9 mouse cellular contexts compared by ENCODE assay signal in the genomic region with DNA sequence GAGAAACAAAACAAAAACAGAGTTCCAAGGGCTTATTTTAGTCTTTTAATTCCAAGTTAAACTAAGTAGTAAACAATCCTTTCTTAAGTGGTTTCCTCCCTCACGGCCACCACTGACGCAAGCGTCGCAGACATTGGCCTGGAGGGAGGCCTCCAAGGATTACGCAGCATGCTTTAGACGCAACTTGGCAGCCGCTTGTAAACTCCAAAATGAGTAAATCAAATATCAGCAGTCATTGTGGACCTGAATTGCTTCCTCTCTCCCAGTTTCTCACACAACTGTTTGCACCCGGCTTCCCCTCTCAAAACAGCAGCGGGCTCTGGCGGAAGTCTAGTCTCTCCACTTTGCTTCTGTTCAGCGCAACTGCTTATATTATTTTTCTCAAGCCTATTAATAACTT.
DNase-seq lines count a peak whose midpoint lies in the region; ATAC-seq lines count a peak whose summit lies in the region.
"Had no signal": no experiment of that assay in that cellular context is flagged by ENCODE, and none has a peak within 500 bp of the region (broad histone marks: within the 10 kb centered on the region; RNA-seq: fewer than 3 reads in every experiment).

No protein-coding gene starts in this region.

- no peak overlapping the region for H3K4me2 ChIP-seq in forebrain, embryonic 14.5 days (ENCODE audit: low read length)
- H3K4me2 ChIP-seq in forebrain, embryonic 12.5 days = no peak overlapping the region
- no peak overlapping the region for H3K4me2 ChIP-seq in midbrain, embryonic 15.5 days
- H3K4me2 ChIP-seq: limb, embryonic 12.5 days had no signal

- H3K36me3 ChIP-seq in forebrain, embryonic 14.5 days (ENCODE audit: control insufficient read depth, insufficient read depth, low read length) = no peaks in the 10 kb centered on the region
- H3K36me3 ChIP-seq in forebrain, embryonic 12.5 days (replicated peaks) = no peaks in the 10 kb centered on the region
- H3K36me3 ChIP-seq in midbrain, embryonic 15.5 days (replicated peaks) = no peaks in the 10 kb centered on the region
- H3K36me3 ChIP-seq: limb, embryonic 12.5 days had no signal

- H3K4me1 ChIP-seq in forebrain, embryonic 14.5 days (ENCODE audit: control insufficient read depth, insufficient read depth, low read length) = no peaks in the 10 kb centered on the region
- no peaks in the 10 kb centered on the region for H3K4me1 ChIP-seq in forebrain, embryonic 12.5 days
- H3K4me1 ChIP-seq in midbrain, embryonic 15.5 days = no peaks in the 10 kb centered on the region
- H3K4me1 ChIP-seq: limb, embryonic 12.5 days had no signal

- no peaks in the 10 kb centered on the region for H3K9me3 ChIP-seq in forebrain, embryonic 14.5 days (replicated peaks; ENCODE audit: control insufficient read depth, low read length)
- no peaks in the 10 kb centered on the region for H3K9me3 ChIP-seq in forebrain, embryonic 12.5 days
- no peaks in the 10 kb centered on the region for H3K9me3 ChIP-seq in midbrain, embryonic 15.5 days
- H3K9me3 ChIP-seq: limb, embryonic 12.5 days had no signal

- H3K27ac ChIP-seq in forebrain, embryonic 14.5 days (ENCODE audit: low read depth, low read length) = no peak overlapping the region
- no peak overlapping the region for H3K27ac ChIP-seq in forebrain, embryonic 12.5 days
- no peak overlapping the region for H3K27ac ChIP-seq in midbrain, embryonic 15.5 days

- no peak overlapping the region for H3K9ac ChIP-seq in forebrain, embryonic 14.5 days (ENCODE audit: low read length)
- no peak overlapping the region for H3K9ac ChIP-seq in forebrain, embryonic 12.5 days
- no peak overlapping the region for H3K9ac ChIP-seq in midbrain, embryonic 15.5 days
- H3K9ac ChIP-seq: limb, embryonic 12.5 days had no signal

- DNase-seq in forebrain, embryonic 14.5 days (ENCODE audit: low spot score) = no peak
- DNase-seq in gastrocnemius, postnatal 36 days = peak; percentile 20 to 24
- peak; percentile 28 for DNase-seq in kidney, adult 9 months
- no peak for DNase-seq in right cerebral cortex, postnatal 10 days (ENCODE audit: low spot score in 2 of 2)

- ATAC-seq in forebrain, embryonic 14.5 days = 0 out of 2 replicates have a peak, but pooled peaks have one; percentile 18
- no peak for ATAC-seq in forebrain, embryonic 12.5 days (ENCODE audit: low FRiP score)
- ATAC-seq in megakaryocyte, adult 5-6 weeks (ENCODE audit: poor library complexity, severe bottlenecking) = peak; percentile 56
- no peak for ATAC-seq in inflammation-experienced regulatory T-cells, adult 6 months
- no peak for ATAC-seq in midbrain, embryonic 15.5 days (replicated peaks)

- H3K27me3 ChIP-seq in forebrain, embryonic 14.5 days (replicated peaks; ENCODE audit: control insufficient read depth, insufficient read depth, low read length) = no peaks in the 10 kb centered on the region
- no peaks in the 10 kb centered on the region for H3K27me3 ChIP-seq in forebrain, embryonic 12.5 days
- H3K27me3 ChIP-seq in midbrain, embryonic 15.5 days (replicated peaks) = no peaks in the 10 kb centered on the region
- H3K27me3 ChIP-seq: limb, embryonic 12.5 days had no signal

- intact Hi-C loops in gastrocnemius, postnatal 36 days (cut with DNase I) = no loop called here

- H3K4me3 ChIP-seq in forebrain, embryonic 14.5 days (ENCODE audit: low read depth, low read length) = no peak overlapping the region
- H3K4me3 ChIP-seq in forebrain, embryonic 12.5 days (replicated peaks) = no peak overlapping the region
- no peak overlapping the region for H3K4me3 ChIP-seq in midbrain, embryonic 15.5 days
- H3K4me3 ChIP-seq: limb, embryonic 12.5 days had no signal

- whole genome bisulfite sequencing in forebrain, embryonic 14.5 days = 70% methylated on average over 11 of the region's 11 CpGs
- 69% methylated on average over 11 of the region's 11 CpGs for WGBS in forebrain, embryonic 12.5 days
- WGBS in midbrain, embryonic 15.5 days = 68% methylated on average over 11 of the region's 11 CpGs

Comparison
In these comparisons a context has a peak if more than half of its experiments do, and no peak if none do; other contexts are left out.
1. ATAC-seq: peak in forebrain, embryonic 14.5 days (single experiment) and megakaryocyte, adult 5-6 weeks (single experiment); none in forebrain, embryonic 12.5 days (single experiment), inflammation-experienced regulatory T-cells, adult 6 months (single experiment) and midbrain, embryonic 15.5 days (single experiment).
2. DNase-seq: peak in gastrocnemius, postnatal 36 days (2 of 2) and kidney, adult 9 months (single experiment); none in forebrain, embryonic 14.5 days (single experiment) and right cerebral cortex, postnatal 10 days (0 of 2).